Mouse (Mus musculus) stomach, embryonic 16.5 days (tissue): Measurements from ENCODE around the gene Lnp1. TPM values are rescaled to one million over a fixed set of nuclear protein-coding genes. Genes with fewer than 3 reads are reported as not detected.

Experiments used
- ATAC-seq: fragments of 200-750 bp; cut with Nextera tagmentation; 2 replicates; pipeline ENCODE4 v1.8.0; 2017; ENCODE audit warnings: moderate number of reproducible peaks, moderate TSS enrichment; ENCODE audit not compliant: insufficient read depth, low FRiP score
- H3K27ac ChIP-seq: fragments of 300-500 bp; sonication (generic); 2 replicates; pipeline ENCODE4 v1.5.1; 2014; ENCODE audit warnings: low read length
- H3K27me3 ChIP-seq: fragments of 300-500 bp; sonication (generic); 2 replicates; pipeline ENCODE4 v1.6.1; 2014; ENCODE audit warnings: low read length, control low read depth, mixed read lengths; ENCODE audit not compliant: control insufficient read depth, insufficient read depth
- H3K36me3 ChIP-seq: fragments of 300-500 bp; sonication (generic); 2 replicates; pipeline ENCODE4 v1.6.1; 2014; ENCODE audit warnings: low read length; ENCODE audit not compliant: control insufficient read depth, insufficient read depth
- H3K4me1 ChIP-seq: fragments of 300-500 bp; sonication (generic); 2 replicates; pipeline ENCODE4 v1.6.1; 2014; ENCODE audit warnings: low read length, control low read depth, mixed read lengths; ENCODE audit not compliant: control insufficient read depth, insufficient read depth
- H3K4me2 ChIP-seq: fragments of 300-500 bp; sonication (generic); 2 replicates; pipeline ENCODE4 v1.6.1; 2014; ENCODE audit warnings: low read depth, low read length, mixed read lengths
- H3K4me3 ChIP-seq: fragments of 300-500 bp; sonication (generic); replicated peaks from 2 replicates; pipeline ENCODE4 v1.5.1; 2014; ENCODE audit warnings: mild to moderate bottlenecking, low read length
- H3K9ac ChIP-seq: fragments of 300-500 bp; sonication (generic); 2 replicates; pipeline ENCODE4 v1.6.1; 2014; ENCODE audit warnings: low read length
- H3K9me3 ChIP-seq: fragments of 300-500 bp; sonication (generic); replicated peaks from 2 replicates; pipeline ENCODE4 v1.6.1; 2016; ENCODE audit warnings: low read length, control low read depth; ENCODE audit not compliant: control insufficient read depth
- WGBS: fragments of 180-500 bp; shearing (Covaris S2); extraction: QIAGEN DNeasy Blood & Tissue Kit; methylation state at CpG from one replicate; pipeline ENCODE4 v1.1.7; 2014; 5-methylcytosine and 5-hydroxymethylcytosine counted together
- polyA plus RNA-seq: library from polyadenylated mRNA; unstranded; fragments of >200 nt; fragmentation: Nextera tagmentation; extraction: Ambion mirVana; gene quantifications from 2 replicates; pipeline ENCODE4 v1.2.1, GENCODE M21; 2015

Gene Lnp1
- polyA plus RNA-seq, 1 experiment from 2014 or later, result not detected

- H3K4me3 ChIP-seq, result no peak overlapping the region
- no peak overlapping the region for H3K27ac ChIP-seq
- no peaks in the 10 kb centered on the region for H3K4me1 ChIP-seq
- H3K4me2 ChIP-seq, result no peak overlapping the region
- no peaks in the 10 kb centered on the region for H3K27me3 ChIP-seq
- 78% methylated on average over 5 of the region's 5 CpGs for WGBS
- no peaks in the 10 kb centered on the region for H3K9me3 ChIP-seq
- H3K9ac ChIP-seq, result no peak overlapping the region
- ATAC-seq, result no peak
- H3K36me3 ChIP-seq, result no peaks in the 10 kb centered on the region
These were observed 36.3 kb downstream of the Lnp1 start for GRCm38 (mm10) chr16:56891583-56891982.

- H3K4me3 ChIP-seq, result peak overlapping the region; percentile 66
- H3K27me3 ChIP-seq, result no peaks in the 10 kb centered on the region
- peak overlapping the region; percentile 69 for H3K4me2 ChIP-seq
- peaks cover 3% of the 10 kb centered on the region for H3K4me1 ChIP-seq
- H3K9ac ChIP-seq, result peak overlapping the region; percentile 74
- 21% methylated on average over 9 of the region's 9 CpGs for WGBS
- peak overlapping the region; percentile 70 for H3K27ac ChIP-seq
- H3K36me3 ChIP-seq, result no peaks in the 10 kb centered on the region
- no peaks in the 10 kb centered on the region for H3K9me3 ChIP-seq
- no peak for ATAC-seq
These were observed 41.2 kb downstream of the Lnp1 start for GRCm38 (mm10) chr16:56886616-56887116.

GRCm38 (mm10) chr16:56885824-56886615 is 41.8 kb downstream of the Lnp1 start, which contains the start of gene Tmem45a:
Gene Tmem45a (minus strand): TSS chr16:56886166.
- peaks cover 3% of the 10 kb centered on the region for H3K4me1 ChIP-seq
- no peaks in the 10 kb centered on the region for H3K9me3 ChIP-seq
- peak; percentile 97 for ATAC-seq
- 2% methylated on average over 25 of the region's 25 CpGs for WGBS
- peak within 1 kb of the TSS; percentile 70 for H3K27ac ChIP-seq
- peak within 1 kb of the TSS; percentile 69 for H3K4me2 ChIP-seq
- peak within 1 kb of the TSS; percentile 74 for H3K9ac ChIP-seq
- no peaks in the 10 kb centered on the region for H3K27me3 ChIP-seq
- H3K4me3 ChIP-seq, result peak within 1 kb of the TSS; percentile 66
- H3K36me3 ChIP-seq, result no peaks in the 10 kb centered on the region

- H3K9me3 ChIP-seq, result no peaks in the 10 kb centered on the region
- ATAC-seq, result no peak
- peak overlapping the region; percentile 33 for H3K4me3 ChIP-seq
- peaks cover 3% of the 10 kb centered on the region for H3K4me1 ChIP-seq
- WGBS, result 71% methylated on average over 6 of the region's 6 CpGs
- peak overlapping the region; percentile 43 for H3K4me2 ChIP-seq
- no peaks in the 10 kb centered on the region for H3K36me3 ChIP-seq
- H3K27me3 ChIP-seq, result no peaks in the 10 kb centered on the region
- no peak overlapping the region for H3K27ac ChIP-seq
- no peak overlapping the region for H3K9ac ChIP-seq
These were observed 43.0 kb downstream of the Lnp1 start for GRCm38 (mm10) chr16:56884811-56885210.

- H3K9ac ChIP-seq, result no peak overlapping the region
- ATAC-seq, result no peak; the same call in 1 of the 2 replicates
- WGBS, result 50% methylated on average over 2 of the region's 2 CpGs
These were observed 54.5 kb downstream of the Lnp1 start for GRCm38 (mm10) chr16:56873410-56873809.

GRCm38 (mm10) chr16:56870458-56870857 is 57.4 kb downstream of the Lnp1 start:
- H3K27ac ChIP-seq, result no peak overlapping the region
- H3K36me3 ChIP-seq, result no peaks in the 10 kb centered on the region
- H3K4me1 ChIP-seq, result no peaks in the 10 kb centered on the region
- 57% methylated on average over 3 of the region's 3 CpGs for WGBS
- no peaks in the 10 kb centered on the region for H3K27me3 ChIP-seq
- ATAC-seq, result no peak
- no peak overlapping the region for H3K9ac ChIP-seq
- H3K9me3 ChIP-seq, result no peaks in the 10 kb centered on the region
- no peak overlapping the region for H3K4me3 ChIP-seq
- no peak overlapping the region for H3K4me2 ChIP-seq

More at GRCm38 (mm10) chr16:56873410-56873809, 54.5 kb downstream of the Lnp1 start:
- H3K36me3 ChIP-seq, result no peaks in the 10 kb centered on the region
- no peaks in the 10 kb centered on the region for H3K9me3 ChIP-seq
- H3K4me2 ChIP-seq, result no peak overlapping the region
- H3K27ac ChIP-seq, result no peak overlapping the region
- no peaks in the 10 kb centered on the region for H3K4me1 ChIP-seq
- H3K4me3 ChIP-seq, result no peak overlapping the region
- no peaks in the 10 kb centered on the region for H3K27me3 ChIP-seq

GRCm38 (mm10) chr16:56868361-56868760 is 59.5 kb downstream of the Lnp1 start:
- Histone ChIP-seq H3K4me3 (no peak overlapping the region), H3K9me3 (no peaks in the 10 kb centered on the region), H3K4me1 (no peaks in the 10 kb centered on the region), H3K27me3 (no peaks in the 10 kb centered on the region), H3K9ac (no peak overlapping the region), H3K36me3 (no peaks in the 10 kb centered on the region), H3K27ac (no peak overlapping the region), H3K4me2 (no peak overlapping the region)
- ATAC-seq, result no peak
- 69% methylated on average over 5 of the region's 5 CpGs for WGBS

- H3K27me3 ChIP-seq, result no peaks in the 10 kb centered on the region
- H3K4me3 ChIP-seq, result no peak overlapping the region
- WGBS, result 58% methylated on average over 4 of the region's 4 CpGs
- no peak overlapping the region for H3K4me2 ChIP-seq
- H3K4me1 ChIP-seq, result no peaks in the 10 kb centered on the region
- H3K27ac ChIP-seq, result no peak overlapping the region
- no peaks in the 10 kb centered on the region for H3K36me3 ChIP-seq
- H3K9me3 ChIP-seq, result no peaks in the 10 kb centered on the region
- no peak overlapping the region for H3K9ac ChIP-seq
- no peak for ATAC-seq
These were observed 60.3 kb downstream of the Lnp1 start for GRCm38 (mm10) chr16:56867591-56867990.
